Mouse (Mus musculus): ENCODE measurements around the gene Vmo1.
"Not testable (repeated sequence)": the region's sequence is repeated elsewhere in the genome, so short reads cannot be mapped to it uniquely, and the experiment has no call there.

Gene Vmo1

DNA sequence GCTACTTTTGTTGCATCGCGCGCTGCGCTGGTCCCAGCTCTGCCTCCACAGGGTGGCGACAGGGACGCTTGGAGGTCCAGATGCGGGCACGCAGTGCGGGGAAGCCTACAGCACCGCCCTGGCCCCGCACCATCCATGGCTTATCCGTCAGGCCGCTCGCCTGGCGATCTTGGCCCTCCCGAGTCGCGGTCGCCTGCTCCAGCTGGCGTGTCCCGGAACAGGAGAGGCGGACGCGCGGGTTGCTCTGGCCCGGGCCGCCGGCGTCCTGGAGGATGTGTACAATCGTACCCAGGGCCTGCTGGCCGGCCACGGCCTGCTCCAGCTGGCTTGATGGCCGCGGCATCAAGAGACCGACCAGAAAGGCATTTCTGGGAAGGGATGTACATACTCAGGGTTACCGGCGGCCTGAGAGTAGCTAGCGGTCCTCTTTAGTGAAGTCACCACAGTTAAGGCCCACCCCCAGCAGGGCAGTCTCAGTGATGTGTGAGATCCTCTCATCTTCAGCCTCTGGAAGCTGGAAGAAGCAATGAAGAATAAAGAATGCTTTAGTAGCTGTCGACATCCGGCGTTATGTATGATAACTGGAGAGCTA lies 5.9 kb upstream of the Vmo1 start:
- DNase-seq (ENCODE audit: low spot score in 2 of 2), result no peak

- no peak for DNase-seq (ENCODE audit: low spot score in 2 of 2)
Observed at GRCm38 (mm10) chr11:70518923-70519322, 4.5 kb upstream of the Vmo1 start, which contains the start of gene Gltpd2. Gene Gltpd2 (plus strand): TSS chr11:70519196.

GRCm38 (mm10) chr11:70518436-70518835 lies 4.0 kb upstream of the Vmo1 start:
- no peak for DNase-seq (ENCODE audit: low spot score in 2 of 2)

GRCm38 (mm10) chr11:70516352-70516751 lies 1.9 kb upstream of the Vmo1 start:
- DNase-seq (ENCODE audit: low spot score in 2 of 2), result no peak

DNA sequence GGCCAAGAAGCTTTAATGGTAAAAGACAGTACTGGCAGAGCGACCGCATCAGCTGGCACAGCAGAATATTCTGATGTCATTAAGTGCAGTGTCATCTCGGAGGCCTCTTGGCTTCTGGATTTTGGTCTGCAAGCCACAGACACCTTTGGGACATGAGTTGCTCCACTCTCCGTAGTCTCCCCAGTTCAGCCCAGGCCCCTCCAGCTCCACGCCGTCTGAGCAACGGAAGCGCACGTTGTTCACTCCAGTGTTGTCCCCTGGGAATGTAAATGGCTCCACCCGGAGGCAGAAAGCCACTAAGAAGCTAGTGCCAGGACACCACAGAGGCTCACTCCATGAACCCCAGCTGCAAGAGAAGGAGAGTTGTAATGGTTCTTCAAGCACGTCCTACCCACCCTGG lies 896 bp downstream of the Vmo1 start:
- no peak for DNase-seq (ENCODE audit: low spot score in 2 of 2)

DNA sequence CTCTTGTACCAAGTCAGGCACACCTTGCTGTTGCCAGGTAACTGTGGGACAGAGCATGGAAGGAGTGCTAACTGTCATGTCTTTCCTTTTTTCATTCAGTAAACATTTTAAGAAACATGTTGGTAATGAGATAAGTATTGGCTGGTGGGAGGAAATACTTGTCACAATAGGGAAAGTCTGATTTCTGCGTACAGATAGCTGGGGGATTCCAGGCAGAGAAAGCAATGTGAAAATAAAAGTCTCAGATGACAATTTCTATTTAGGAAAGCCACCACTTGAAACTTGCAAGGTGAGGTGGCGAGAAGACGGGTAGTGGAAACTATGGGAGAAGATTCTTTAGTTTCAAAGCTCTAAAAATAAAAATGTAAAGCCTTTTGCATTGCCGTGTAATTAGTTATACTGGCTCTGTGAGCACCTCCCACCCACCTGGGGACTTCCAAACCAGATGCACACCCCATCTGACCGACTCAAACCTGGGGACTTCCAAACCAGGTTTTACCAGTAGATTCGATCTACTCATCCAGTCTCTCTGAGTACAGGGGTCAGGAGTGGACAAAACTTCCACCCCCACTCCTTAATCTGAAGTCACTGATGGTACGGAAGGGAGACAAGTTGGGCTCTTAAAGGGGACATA lies 1.6 kb downstream of the Vmo1 start:
- DNase-seq (ENCODE audit: low spot score in 2 of 2), result no peak

DNA sequence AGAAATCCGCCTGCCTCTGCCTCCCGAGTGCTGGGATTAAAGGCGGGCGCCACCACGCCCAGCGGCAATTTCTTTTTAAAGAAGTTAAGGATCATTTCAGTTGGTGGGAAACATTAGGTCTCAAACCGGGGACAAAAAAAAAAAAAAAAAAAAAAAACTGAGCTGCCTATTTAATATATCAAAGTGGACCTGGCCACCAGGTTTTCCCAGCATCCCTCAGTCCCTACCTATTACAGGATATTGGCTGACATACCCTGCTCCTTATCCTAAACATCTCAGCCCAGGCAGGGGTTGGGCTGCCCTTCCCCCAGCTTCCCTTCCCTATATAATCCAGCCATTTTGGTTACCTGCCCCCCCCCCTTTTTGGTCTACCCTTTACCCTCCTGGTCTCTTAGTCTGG lies 2.6 kb downstream of the Vmo1 start:
- DNase-seq (ENCODE audit: low spot score in 2 of 2), result no peak

- no peak for DNase-seq (ENCODE audit: low spot score in 2 of 2)
Observed at GRCm38 (mm10) chr11:70511242-70511641, 3.2 kb downstream of the Vmo1 start.

DNA sequence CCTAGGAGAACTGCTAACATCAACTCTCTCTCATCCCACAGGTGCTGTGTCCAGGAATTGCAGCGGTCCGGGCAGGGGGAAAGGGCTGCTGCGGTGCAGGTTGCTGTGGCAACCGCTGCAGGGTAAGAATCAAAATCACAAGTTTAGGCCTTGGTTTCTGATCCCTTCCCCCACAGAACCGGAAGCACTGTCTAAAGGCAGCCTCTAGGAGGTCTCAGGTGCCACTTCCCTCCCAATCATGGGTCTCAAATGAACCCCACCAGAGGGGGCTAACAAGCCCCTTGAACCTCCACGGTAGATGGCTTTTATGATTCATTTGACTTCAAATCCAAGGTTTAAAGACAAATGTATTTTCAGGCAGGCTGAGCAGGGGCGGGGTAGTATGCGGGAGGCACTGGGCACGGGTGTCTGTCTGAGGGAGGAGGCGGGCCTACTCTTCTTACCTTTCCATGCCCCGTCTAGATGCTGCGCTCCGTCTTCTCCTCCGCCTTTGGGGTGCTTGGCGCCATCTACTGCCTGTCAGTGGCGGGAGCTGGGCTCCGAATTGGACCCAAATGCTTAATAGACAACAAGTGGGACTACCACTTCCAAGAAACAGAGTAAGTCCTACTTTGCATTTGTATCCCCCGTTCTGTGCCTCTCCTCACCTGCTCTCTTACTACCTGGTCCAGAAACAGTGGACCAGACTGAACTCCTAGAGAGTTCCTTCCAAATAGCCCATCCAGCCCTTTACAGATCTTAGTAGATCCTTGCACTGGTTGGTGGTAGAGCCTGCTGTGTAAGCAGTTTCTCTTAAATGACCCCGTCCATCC lies 4.5 kb downstream of the Vmo1 start:
- peak in 1 of 2 experiments; percentile 22 for DNase-seq (ENCODE audit: low spot score in 2 of 2)

DNA sequence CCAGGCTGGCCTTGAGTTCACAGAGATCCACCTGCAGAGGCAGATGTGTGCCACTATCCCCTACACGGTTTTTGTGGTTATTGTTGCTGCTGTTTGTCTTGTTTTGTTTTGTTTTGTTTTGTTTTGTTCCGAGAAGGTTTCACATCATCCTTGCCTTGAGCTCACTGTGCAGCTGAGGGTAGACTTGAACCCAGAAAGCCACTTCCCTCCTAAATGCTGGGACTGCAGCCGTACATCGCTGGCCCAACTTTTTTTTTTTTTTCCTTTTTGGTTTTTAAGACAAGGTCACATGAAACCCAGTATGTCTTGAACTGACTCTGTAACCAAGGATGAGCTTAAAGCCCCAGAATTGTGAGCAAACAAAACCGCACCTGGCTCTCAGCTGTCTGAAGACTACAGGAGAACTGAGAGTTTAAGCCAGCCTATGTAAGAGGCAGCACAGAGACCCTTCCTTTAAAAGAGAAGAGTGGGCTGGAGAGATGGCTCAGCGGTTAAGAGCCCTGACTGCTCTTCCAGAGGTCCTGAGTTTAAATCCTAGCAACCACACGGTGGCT lies 7.4 kb downstream of the Vmo1 start:
- no peak for DNase-seq (ENCODE audit: low spot score in 2 of 2)

GRCm38 (mm10) chr11:70506385-70506784 lies 8.0 kb downstream of the Vmo1 start:
- peak in 1 of 2 experiments; percentile 51 for DNase-seq (ENCODE audit: low spot score in 2 of 2)

DNA sequence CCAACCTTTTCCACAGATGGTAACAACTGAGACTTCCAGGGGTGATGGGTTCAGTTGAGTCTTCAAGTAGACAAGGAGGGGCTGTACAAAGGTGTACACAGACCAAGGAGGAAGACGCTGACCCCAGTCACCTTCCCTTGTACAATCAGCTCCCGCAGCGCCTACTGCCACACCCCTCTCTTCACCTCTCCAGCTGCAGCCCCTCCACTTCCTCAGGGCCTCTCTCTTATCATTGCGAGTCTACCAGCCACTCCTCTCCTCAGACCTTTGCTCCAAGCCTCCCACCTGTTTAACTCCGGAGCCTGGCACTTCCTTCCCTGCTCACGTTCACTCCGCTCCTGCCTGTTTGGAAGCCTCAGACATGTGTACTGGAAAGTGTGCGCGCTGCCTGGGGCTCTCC lies 9.4 kb downstream of the Vmo1 start, which contains the start of gene Tm4sf5:
TSS of gene Tm4sf5 (plus strand) at position 275 of the 400 bp plus-strand sequence.
- no peak for DNase-seq (ENCODE audit: low spot score in 2 of 2)

DNA sequence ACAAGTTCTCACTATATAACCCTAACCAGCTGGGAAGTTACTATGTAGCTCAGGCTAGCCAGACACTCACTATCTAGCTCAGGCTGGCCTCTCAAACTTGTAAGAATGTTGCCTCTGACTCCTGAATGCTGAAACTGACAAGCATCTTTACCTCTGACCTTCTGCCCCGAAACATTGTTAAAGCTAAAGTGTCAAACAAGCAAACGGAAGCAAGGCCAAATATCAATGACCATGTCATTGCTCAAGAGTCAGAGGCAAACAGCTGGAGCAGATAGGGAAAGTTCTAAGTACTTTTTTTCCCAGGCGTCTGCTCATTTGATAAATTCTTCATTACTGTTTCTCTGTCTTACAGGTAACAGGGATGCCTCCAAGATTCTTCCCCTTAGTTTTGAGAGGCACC lies 12.4 kb downstream of the Vmo1 start:
- DNase-seq (ENCODE audit: low spot score in 2 of 2), result no peak

GRCm38 (mm10) chr11:70500476-70500812 lies 14.0 kb downstream of the Vmo1 start:
- no peak for DNase-seq (ENCODE audit: low spot score in 2 of 2)

DNA sequence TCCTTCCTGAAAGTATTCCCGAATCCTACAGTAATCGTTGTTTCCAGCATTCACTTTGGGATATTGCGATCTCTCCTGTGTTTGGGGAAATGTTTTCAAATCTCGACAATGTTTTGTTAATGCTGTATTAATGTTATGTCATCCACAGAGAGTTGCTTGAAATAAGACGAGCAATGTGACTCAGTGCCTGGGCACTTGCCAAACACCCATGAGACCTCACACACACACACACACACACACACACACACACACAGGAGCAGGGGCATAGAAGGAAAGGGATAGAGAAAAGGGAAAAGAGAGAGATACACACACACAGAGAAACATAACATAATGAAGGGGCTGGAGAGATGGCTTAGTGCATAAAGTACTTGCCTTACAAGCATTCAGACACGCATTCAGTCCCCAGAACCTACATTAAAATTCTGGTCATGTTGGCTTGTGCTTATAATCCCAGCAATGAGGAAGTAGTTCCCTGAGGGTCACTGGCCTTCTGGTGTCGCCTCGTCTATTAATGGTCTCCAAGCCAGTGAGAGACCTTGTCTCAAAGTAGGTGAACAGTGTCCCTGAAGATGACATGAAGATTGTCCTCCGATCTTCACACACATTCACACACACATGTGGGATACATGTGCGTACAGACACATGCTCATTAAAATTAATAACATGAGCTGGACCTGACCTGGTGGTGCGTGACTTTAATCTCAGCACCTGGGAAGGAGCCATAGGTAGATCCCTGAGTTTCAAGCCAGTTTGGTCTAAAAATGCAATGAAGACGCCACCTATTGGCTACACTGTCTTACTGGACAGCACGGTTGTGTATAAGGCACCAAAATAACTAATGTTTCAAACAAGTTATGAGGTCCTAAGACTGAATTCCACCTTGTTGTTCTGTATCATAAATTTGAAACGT lies 14.6 kb downstream of the Vmo1 start:
- no peak for DNase-seq (ENCODE audit: low spot score in 2 of 2)

DNA sequence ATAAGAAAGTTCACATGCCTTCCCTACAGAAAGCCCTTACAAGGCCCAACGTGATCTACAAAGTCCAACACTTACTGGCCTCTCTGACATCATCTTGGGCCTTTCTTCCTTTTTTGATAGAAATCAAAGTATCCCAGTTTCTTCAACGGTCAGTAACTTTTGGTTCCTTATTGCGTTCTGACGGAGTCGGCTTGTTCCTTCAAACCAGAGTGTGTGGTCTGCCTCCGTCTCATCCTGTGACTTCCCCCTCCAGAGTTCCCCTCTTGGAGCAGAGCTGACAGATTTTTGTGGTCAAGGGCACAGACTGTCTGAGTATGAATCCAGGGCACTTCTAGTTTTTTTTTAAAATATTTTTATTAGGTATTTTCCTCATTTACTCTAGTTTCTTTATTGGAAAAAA lies 24.7 kb downstream of the Vmo1 start:
- no peak for DNase-seq (ENCODE audit: low spot score in 2 of 2)

- DNase-seq (ENCODE audit: low spot score in 2 of 2), result no peak
Observed at GRCm38 (mm10) chr11:70489138-70489537, 25.3 kb downstream of the Vmo1 start.

- no peak for DNase-seq (ENCODE audit: low spot score in 2 of 2)
Observed at GRCm38 (mm10) chr11:70487816-70488215, 26.6 kb downstream of the Vmo1 start.

GRCm38 (mm10) chr11:70485498-70485897 lies 28.9 kb downstream of the Vmo1 start:
- no peak for DNase-seq (ENCODE audit: low spot score in 2 of 2)

- DNase-seq (ENCODE audit: low spot score in 2 of 2), result no peak
Observed at GRCm38 (mm10) chr11:70474872-70475534, 39.4 kb downstream of the Vmo1 start.

DNA sequence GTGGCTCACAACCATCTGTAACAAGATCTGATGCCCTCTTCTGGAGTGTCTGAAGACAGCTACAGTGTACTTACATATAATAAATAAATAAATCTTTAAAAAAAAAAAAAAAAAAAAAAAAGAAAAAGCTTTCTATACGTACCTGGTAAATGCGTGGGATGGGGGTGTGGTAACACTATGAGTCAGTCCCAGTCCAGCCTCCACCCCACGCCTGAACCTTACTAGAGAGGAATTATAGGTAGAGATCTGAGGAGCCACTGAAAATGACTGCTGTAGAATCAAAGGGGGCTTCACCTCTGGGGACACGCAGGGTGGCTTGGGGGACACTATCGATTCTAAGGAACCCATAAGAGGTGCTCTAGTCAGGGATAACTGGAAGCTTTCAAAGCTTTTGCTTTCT lies 41.1 kb downstream of the Vmo1 start:
- DNase-seq (ENCODE audit: low spot score in 2 of 2), result not testable (repeated sequence)

All from frontal cortex, postnatal 14 days (tissue).